Comparison of ENCODE assay signal across 8 mouse cellular contexts in genomic region chr2:158584621-158585358, GRCm38 (mm10). TPM values are rescaled to one million over a fixed set of nuclear protein-coding genes. Genes with fewer than 3 reads are reported as not detected.
DNase-seq lines count a peak whose midpoint lies in the region.

No protein-coding gene starts in this region.

- DNase-seq in 3T3-L1 (ENCODE audit: low read depth, low spot score) = peak; percentile 70
- DNase-seq in NIH3T3 (ENCODE audit: low read depth) = peak; percentile 88
- DNase-seq in heart, postnatal 10 days = peak; percentile 51 to 65
- DNase-seq in lung, postnatal 10 days = peak; percentile 64
- DNase-seq in right cerebral cortex, adult 18-20 months = no peak
- no peak for DNase-seq in natural killer cell, adult 2 months (ENCODE audit: low spot score in 2 of 2)
- DNase-seq in urinary bladder, postnatal 4 days (ENCODE audit: low spot score in 2 of 2) = no peak
- DNase-seq in right cerebral cortex, postnatal 36 days (ENCODE audit: low spot score in 2 of 2) = no peak

- intact Hi-C loops in heart, postnatal 10 days (cut with DNase I) = no loop called here

RNA-seq across cellular contexts. Expression of gene Slc32a1, which starts 25.8 kb away (rescaled TPM):
- total RNA-seq in heart, postnatal 10 days (2021) = not detected

RNA-seq across cellular contexts. Expression of gene Actr5, which starts 39.9 kb away (rescaled TPM):
- 1 to 10 TPM; 7.5 to 8.2 TPM for total RNA-seq in heart, postnatal 10 days (2021)

Comparison
In these comparisons a context has a peak if more than half of its experiments do, and no peak if none do; other contexts are left out.
1. DNase-seq: peak in 3T3-L1 (single experiment), NIH3T3 (single experiment), heart, postnatal 10 days (2 of 2) and lung, postnatal 10 days (single experiment); none in right cerebral cortex, adult 18-20 months (single experiment), natural killer cell, adult 2 months (0 of 2), urinary bladder, postnatal 4 days (0 of 2) and right cerebral cortex, postnatal 36 days (0 of 2).